Mouse (Mus musculus): Measurements from ENCODE around the gene Anks1. TPM values are rescaled to one million over a fixed set of nuclear protein-coding genes. Genes with fewer than 3 reads are reported as not detected.

The Anks1 gene
- polyA plus RNA-seq, 1 experiment from 2014 or later, result 21.4 TPM

DNA sequence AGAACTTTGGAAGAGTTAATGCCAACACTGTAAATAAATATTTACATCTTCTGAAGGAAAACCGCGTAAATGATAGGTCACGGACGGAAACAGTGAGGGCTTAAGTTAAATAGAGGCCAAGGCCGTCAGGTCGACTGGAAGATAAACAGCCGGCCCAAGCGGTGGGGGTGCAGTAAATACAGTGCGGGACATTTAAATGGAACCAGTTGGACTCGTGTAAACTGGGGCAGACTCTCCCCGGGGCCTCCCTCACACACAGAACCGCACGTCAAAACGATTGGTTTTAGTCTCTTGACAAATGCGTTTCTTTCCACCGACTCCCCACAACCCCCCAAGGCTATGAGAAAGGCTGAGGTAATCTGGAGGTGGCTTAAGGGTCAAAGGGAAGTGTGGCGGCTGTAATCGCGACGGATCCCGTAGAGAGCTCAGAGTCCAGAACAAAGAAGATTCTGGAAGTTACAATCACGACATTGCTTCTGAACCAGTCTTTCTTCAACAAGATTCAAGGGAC, 175.3 kb downstream of the Anks1 start:
- H3K27me3 ChIP-seq (ENCODE audit: poor library complexity, severe bottlenecking), result peaks cover 54% of the 10 kb centered on the region
- peaks cover 75% of the 10 kb centered on the region for H3K4me1 ChIP-seq
- 0 out of 2 replicates have a peak overlapping the region, but pooled peaks have one; percentile 27 for H3K4me3 ChIP-seq
- H3K27ac ChIP-seq, result peak overlapping the region; percentile 80; the same call in 1 of the 2 replicates
- WGBS, result 23% methylated on average over 22 of the region's 22 CpGs
- H3K9me3 ChIP-seq, result no peaks in the 10 kb centered on the region
- DNase-seq (ENCODE audit: extremely low spot score, low spot score), result no peak
- no peaks in the 10 kb centered on the region for H3K36me3 ChIP-seq (replicated peaks)

- DNase-seq (ENCODE audit: extremely low spot score, low spot score), result peak; percentile 90
- 2% methylated on average over 16 of the region's 16 CpGs for WGBS
- Histone ChIP-seq H3K27ac (peak overlapping the region; percentile 80), H3K4me3 (peak overlapping the region; percentile 27; the same call in 1 of the 2 replicates), H3K9me3 (no peaks in the 10 kb centered on the region), H3K36me3 (replicated peaks) (no peaks in the 10 kb centered on the region), H3K4me1 (peaks cover 70% of the 10 kb centered on the region), H3K27me3 (ENCODE audit: poor library complexity, severe bottlenecking) (peaks cover 49% of the 10 kb centered on the region)
Measured at GRCm38 (mm10) chr17:28084964-28085363, 175.9 kb downstream of the Anks1 start.

DNA sequence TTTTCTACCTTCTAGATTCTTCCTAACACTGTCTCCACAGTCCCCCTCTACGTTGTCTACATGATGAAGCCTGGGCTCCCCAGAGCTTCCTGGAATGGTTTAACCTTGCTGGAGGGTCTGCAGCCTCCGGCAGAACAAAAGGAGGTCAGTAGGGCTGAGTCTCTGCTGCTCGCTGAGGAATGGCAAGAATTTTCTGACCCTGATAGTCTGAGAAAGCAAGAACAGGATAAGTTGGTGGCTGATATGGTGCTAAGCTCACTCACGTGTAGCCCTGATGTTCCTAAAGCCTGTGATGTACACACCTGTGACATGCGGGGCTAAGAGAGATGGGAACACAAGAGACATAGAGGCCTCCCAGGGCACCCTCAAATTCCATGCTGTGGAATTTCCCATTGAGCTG, 178.3 kb downstream of the Anks1 start:
- DNase-seq (ENCODE audit: extremely low spot score, low spot score), result peak; percentile 50
- peak overlapping the region; percentile 64 for H3K27ac ChIP-seq
- H3K36me3 ChIP-seq (replicated peaks), result no peaks in the 10 kb centered on the region
- peaks cover 26% of the 10 kb centered on the region for H3K27me3 ChIP-seq (ENCODE audit: poor library complexity, severe bottlenecking)
- WGBS, result 14% methylated on average over 5 of the region's 5 CpGs
- H3K4me3 ChIP-seq, result no peak overlapping the region
- peaks cover 60% of the 10 kb centered on the region for H3K4me1 ChIP-seq
- peaks cover 4% of the 10 kb centered on the region; the same call in 1 of the 2 replicates for H3K9me3 ChIP-seq

DNA sequence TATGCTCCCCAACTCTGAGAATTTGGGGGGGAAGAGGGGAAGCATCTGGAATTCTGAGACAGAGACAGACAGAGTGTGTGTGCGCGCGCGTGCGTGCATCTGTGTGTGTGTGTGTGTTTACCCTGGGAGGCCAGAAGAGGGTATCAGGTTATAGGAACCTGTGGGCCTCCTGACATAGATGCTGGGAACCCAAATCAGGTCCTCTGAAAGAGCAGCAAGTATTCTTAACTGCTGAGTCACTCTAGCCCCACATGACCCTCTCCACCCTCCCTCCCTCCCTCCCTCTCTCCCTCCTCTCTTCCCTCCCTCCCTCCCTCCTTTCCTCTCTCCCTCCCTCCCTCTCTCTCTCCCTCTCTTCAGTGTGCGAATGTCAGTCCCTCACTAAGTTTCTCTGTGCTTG, 179.6 kb downstream of the Anks1 start:
- peaks cover 13% of the 10 kb centered on the region for H3K27me3 ChIP-seq (ENCODE audit: poor library complexity, severe bottlenecking)
- H3K36me3 ChIP-seq (replicated peaks), result no peaks in the 10 kb centered on the region; the same call in 1 of the 2 replicates
- H3K4me1 ChIP-seq, result peaks cover 49% of the 10 kb centered on the region
- DNase-seq (ENCODE audit: extremely low spot score, low spot score), result no peak
- WGBS, result 91% methylated on average over 6 of the region's 6 CpGs
- H3K27ac ChIP-seq, result peak overlapping the region; percentile 30; the same call in 1 of the 2 replicates
- H3K4me3 ChIP-seq, result no peak overlapping the region
- peaks cover 4% of the 10 kb centered on the region for H3K9me3 ChIP-seq

- no peak for DNase-seq (ENCODE audit: extremely low spot score, low spot score)
- H3K4me3 ChIP-seq, result no peak overlapping the region
- no peaks in the 10 kb centered on the region for H3K27me3 ChIP-seq (ENCODE audit: poor library complexity, severe bottlenecking)
- H3K27ac ChIP-seq, result no peak overlapping the region
- no peaks in the 10 kb centered on the region; the same call in 1 of the 2 replicates for H3K36me3 ChIP-seq (replicated peaks)
- WGBS, result 88% methylated on average over 2 of the region's 2 CpGs
- H3K4me1 ChIP-seq, result peaks cover 22% of the 10 kb centered on the region
- H3K9me3 ChIP-seq, result peaks cover 10% of the 10 kb centered on the region
Measured at GRCm38 (mm10) chr17:28092297-28092696, 183.2 kb downstream of the Anks1 start.

DNA sequence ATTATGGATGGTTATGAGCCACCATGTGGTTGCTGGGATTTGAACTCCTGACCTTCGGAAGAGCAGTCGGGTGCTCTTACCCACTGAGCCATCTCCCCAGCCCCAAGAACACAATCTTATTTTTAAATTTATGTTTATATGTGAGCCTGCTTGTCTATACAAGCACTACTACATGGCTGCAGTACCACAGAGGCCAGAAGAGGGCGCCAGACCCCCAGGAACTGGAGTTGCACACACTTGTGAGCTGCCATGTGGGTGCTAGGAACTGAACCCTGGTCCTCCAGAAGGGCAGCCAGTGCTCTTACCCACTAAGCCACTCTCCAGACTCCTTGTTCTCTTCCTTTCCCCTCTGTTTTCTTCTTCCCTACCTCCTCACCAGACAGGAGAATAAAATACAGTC, 184.7 kb downstream of the Anks1 start:
- Histone ChIP-seq H3K36me3 (replicated peaks) (no peaks in the 10 kb centered on the region; the same call in 1 of the 2 replicates), H3K27ac (no peak overlapping the region), H3K4me1 (peaks cover 13% of the 10 kb centered on the region), H3K27me3 (ENCODE audit: poor library complexity, severe bottlenecking) (no peaks in the 10 kb centered on the region; the same call in 1 of the 2 replicates), H3K9me3 (peaks cover 10% of the 10 kb centered on the region), H3K4me3 (no peak overlapping the region)
- WGBS, result 82% methylated on average over 3 of the region's 3 CpGs
- DNase-seq (ENCODE audit: extremely low spot score, low spot score), result no peak

DNA sequence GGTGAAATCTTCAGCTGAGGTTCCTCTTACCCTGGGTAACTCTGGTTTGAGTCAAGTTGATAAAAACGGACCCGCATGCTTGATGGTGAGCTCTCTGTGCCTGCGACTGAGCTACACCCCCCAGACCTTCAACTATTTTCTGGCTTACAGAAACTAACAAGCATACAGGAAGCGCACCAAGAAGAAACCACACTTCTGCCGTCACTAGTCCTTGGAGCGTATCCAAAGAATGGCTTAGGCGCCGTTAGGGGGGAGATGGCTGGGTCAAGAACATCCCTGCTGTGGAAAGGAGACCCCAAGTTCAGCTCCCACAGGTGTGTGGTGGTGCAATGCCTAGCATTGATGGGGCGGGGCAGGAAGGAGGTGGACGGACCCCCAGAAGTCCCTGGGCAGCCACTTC, 187.3 kb downstream of the Anks1 start:
- Histone ChIP-seq H3K4me1 (peaks cover 27% of the 10 kb centered on the region), H3K27me3 (ENCODE audit: poor library complexity, severe bottlenecking) (no peaks in the 10 kb centered on the region; the same call in 1 of the 2 replicates), H3K4me3 (no peak overlapping the region), H3K36me3 (replicated peaks) (no peaks in the 10 kb centered on the region; the same call in 1 of the 2 replicates), H3K27ac (no peak overlapping the region), H3K9me3 (peaks cover 16% of the 10 kb centered on the region)
- WGBS, result 93% methylated on average over 10 of the region's 10 CpGs
- no peak for DNase-seq (ENCODE audit: extremely low spot score, low spot score)

GRCm38 (mm10) chr17:28097308-28097707, 188.2 kb downstream of the Anks1 start:
- Histone ChIP-seq H3K4me1 (peaks cover 36% of the 10 kb centered on the region), H3K9me3 (peaks cover 14% of the 10 kb centered on the region), H3K27me3 (ENCODE audit: poor library complexity, severe bottlenecking) (no peaks in the 10 kb centered on the region; the same call in 1 of the 2 replicates), H3K27ac (peak overlapping the region; percentile 4; the same call in 1 of the 2 replicates), H3K36me3 (replicated peaks) (no peaks in the 10 kb centered on the region; the same call in 1 of the 2 replicates), H3K4me3 (no peak overlapping the region)
- 90% methylated on average over 13 of the region's 13 CpGs for WGBS
- DNase-seq (ENCODE audit: extremely low spot score, low spot score), result no peak

DNA sequence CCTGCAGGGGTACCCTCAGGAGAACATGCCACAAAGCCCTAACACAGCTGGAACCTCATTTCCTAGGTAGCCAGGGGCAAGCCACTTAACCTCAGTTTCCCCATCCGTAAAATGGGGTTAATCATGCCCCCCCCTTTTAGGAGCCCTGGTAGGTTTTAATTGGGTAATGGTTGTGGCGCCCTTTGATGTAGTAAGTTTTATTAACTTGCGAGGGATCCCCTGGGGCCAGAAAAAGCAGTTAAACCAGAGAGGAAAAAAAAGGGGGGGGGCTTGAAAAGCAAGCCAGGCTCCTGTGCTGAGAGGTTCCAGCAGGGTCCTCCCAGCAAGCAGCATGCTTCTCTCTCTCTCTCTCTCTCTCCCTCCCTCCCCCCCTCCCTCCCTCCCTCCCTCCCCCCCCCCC, 190.0 kb downstream of the Anks1 start:
- DNase-seq (ENCODE audit: extremely low spot score, low spot score), result no peak
- Histone ChIP-seq H3K4me1 (peaks cover 40% of the 10 kb centered on the region), H3K9me3 (peaks cover 8% of the 10 kb centered on the region), H3K36me3 (replicated peaks) (no peaks in the 10 kb centered on the region), H3K27me3 (ENCODE audit: poor library complexity, severe bottlenecking) (peaks cover 7% of the 10 kb centered on the region; the same call in 1 of the 2 replicates), H3K4me3 (no peak overlapping the region), H3K27ac (0 out of 2 replicates have a peak overlapping the region, but pooled peaks have one; percentile 25)
- WGBS, result 49% methylated on average over 3 of the region's 3 CpGs

DNA sequence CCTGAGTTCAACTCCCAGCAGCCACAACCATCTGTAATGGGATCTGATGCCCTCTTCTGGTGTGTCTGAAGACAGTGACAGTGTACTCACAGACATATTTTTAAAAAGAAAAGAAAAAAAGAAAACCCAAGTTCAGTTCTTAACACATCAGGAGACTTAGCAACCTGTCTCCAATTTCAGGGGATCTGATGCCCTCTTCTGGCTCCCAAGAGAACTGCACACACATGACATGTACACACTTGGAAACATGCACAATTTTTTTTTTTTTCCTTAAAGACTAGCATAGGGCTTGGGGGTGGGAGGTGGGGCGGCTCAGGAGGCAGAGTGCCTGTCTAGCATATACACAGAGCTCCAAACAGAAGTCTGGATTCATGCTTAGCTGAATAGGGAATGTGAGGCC, 191.6 kb downstream of the Anks1 start:
- Histone ChIP-seq H3K4me3 (no peak overlapping the region), H3K36me3 (replicated peaks) (no peaks in the 10 kb centered on the region), H3K9me3 (peaks cover 6% of the 10 kb centered on the region; the same call in 1 of the 2 replicates), H3K27me3 (ENCODE audit: poor library complexity, severe bottlenecking) (peaks cover 7% of the 10 kb centered on the region; the same call in 1 of the 2 replicates), H3K4me1 (peaks cover 40% of the 10 kb centered on the region), H3K27ac (no peak overlapping the region)
- DNase-seq (ENCODE audit: extremely low spot score, low spot score), result no peak
- 84% methylated on average over 1 of the region's 1 CpGs for WGBS

DNA sequence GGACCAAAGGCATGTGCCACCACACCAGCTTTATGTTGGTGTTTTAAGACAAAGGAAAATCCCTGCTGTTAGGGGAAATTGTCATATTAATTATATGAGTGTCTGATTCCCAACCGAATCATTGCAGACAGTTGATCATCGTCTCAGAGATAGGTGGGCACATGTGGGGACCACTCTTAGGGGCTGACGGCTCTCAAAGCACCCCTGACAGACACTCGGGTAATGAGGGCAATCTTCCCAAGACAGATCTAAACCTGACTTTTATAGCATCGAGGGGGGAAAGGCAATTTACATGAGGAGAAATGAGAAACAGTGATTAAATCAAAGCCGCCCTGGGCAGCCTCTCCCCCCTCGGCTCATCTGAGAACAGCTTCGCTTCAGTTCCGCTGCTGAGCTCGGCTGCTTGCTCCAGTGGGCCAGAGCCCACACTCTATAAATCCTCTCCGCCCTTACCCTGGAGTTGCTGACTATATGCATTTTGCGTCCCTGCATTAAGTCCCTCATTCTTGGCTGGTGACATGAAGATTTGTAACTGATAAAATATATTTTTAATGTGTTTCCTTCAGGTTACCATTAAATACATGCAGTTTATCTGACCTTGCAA, 192.3 kb downstream of the Anks1 start:
- H3K9me3 ChIP-seq, result peaks cover 6% of the 10 kb centered on the region; the same call in 1 of the 2 replicates
- DNase-seq (ENCODE audit: extremely low spot score, low spot score), result no peak
- no peaks in the 10 kb centered on the region for H3K36me3 ChIP-seq (replicated peaks)
- H3K27me3 ChIP-seq (ENCODE audit: poor library complexity, severe bottlenecking), result peaks cover 7% of the 10 kb centered on the region; the same call in 1 of the 2 replicates
- H3K4me1 ChIP-seq, result peaks cover 39% of the 10 kb centered on the region
- peak overlapping the region; percentile 62 for H3K27ac ChIP-seq
- 73% methylated on average over 12 of the region's 12 CpGs for WGBS
- H3K4me3 ChIP-seq, result no peak overlapping the region

DNA sequence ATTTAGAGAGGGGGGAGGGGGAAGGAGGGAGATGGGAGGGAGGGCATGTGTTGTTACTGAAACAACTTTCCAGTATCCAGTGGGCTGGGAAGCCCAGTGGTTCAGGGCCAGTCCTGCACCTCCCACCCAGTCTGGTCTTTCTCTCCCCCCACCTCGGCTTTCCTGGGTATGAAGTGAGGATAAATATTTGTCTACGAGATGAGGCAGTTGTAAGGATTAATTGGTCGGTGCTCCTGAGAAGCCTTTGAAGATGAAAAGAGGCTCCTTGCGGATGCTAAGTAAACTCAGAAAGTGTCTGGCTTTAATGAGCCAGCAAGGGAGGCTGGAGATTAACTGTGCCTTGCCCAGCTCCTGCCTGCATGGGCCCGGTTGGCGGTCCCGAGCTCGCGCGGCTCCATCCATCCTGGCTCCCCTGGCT, 192.8 kb downstream of the Anks1 start:
- Histone ChIP-seq H3K36me3 (replicated peaks) (no peaks in the 10 kb centered on the region), H3K27me3 (ENCODE audit: poor library complexity, severe bottlenecking) (peaks cover 7% of the 10 kb centered on the region; the same call in 1 of the 2 replicates), H3K9me3 (peaks cover 6% of the 10 kb centered on the region; the same call in 1 of the 2 replicates), H3K4me1 (peaks cover 39% of the 10 kb centered on the region), H3K27ac (peak overlapping the region; percentile 62), H3K4me3 (no peak overlapping the region)
- DNase-seq (ENCODE audit: extremely low spot score, low spot score), result no peak
- 24% methylated on average over 10 of the region's 10 CpGs for WGBS

- Histone ChIP-seq H3K4me3 (no peak overlapping the region), H3K27me3 (ENCODE audit: poor library complexity, severe bottlenecking) (0 out of 2 replicates have a peak, but pooled peaks cover 7% of the 10 kb centered on the region), H3K4me1 (peaks cover 39% of the 10 kb centered on the region), H3K9me3 (peaks cover 11% of the 10 kb centered on the region), H3K27ac (0 out of 2 replicates have a peak overlapping the region, but pooled peaks have one; percentile 83), H3K36me3 (replicated peaks) (0 out of 2 replicates have a peak, but pooled peaks cover 3% of the 10 kb centered on the region)
- 92% methylated on average over 6 of the region's 6 CpGs for WGBS
- no peak for DNase-seq (ENCODE audit: extremely low spot score, low spot score)
Measured at GRCm38 (mm10) chr17:28104416-28104815, 195.3 kb downstream of the Anks1 start.

Data from forebrain, embryonic 10.5 days (tissue).